Mouse (Mus musculus): ENCODE measurements at regions not wholly inside any gene's neighbourhood (a gene's known extent, or its start where the extent isn't known, plus 50 kb on each side); places are given as distances from the start of the nearest gene placed in this dataset.

GRCm38 (mm10) chr15:36347333-36347845, 660.2 kb downstream of the Zfp706 start:
- DNase-seq (ENCODE audit: low read depth) = no peak

- DNase-seq (ENCODE audit: low read depth) = no peak
These were observed 661.4 kb downstream of the Zfp706 start for GRCm38 (mm10) chr15:36346126-36346525.

- DNase-seq (ENCODE audit: low read depth) = no peak
These were observed 662.2 kb downstream of the Zfp706 start for GRCm38 (mm10) chr15:36345413-36345812.

GRCm38 (mm10) chr15:36339971-36340550, 667.5 kb downstream of the Zfp706 start:
- no peak for DNase-seq (ENCODE audit: low read depth)

- no peak for DNase-seq (ENCODE audit: low read depth)
These were observed 668.8 kb downstream of the Zfp706 start for GRCm38 (mm10) chr15:36338766-36339165.

GRCm38 (mm10) chr15:36336857-36337256, 670.7 kb downstream of the Zfp706 start:
- no peak for DNase-seq (ENCODE audit: low read depth)

GRCm38 (mm10) chr15:36335116-36335515, 672.5 kb downstream of the Zfp706 start:
- peak; percentile 27 for DNase-seq (ENCODE audit: low read depth)

GRCm38 (mm10) chr15:36334436-36335113, 673.0 kb downstream of the Zfp706 start:
- peak; percentile 30 for DNase-seq (ENCODE audit: low read depth)

GRCm38 (mm10) chr15:36333857-36334256, 673.7 kb downstream of the Zfp706 start:
- no peak for DNase-seq (ENCODE audit: low read depth)

GRCm38 (mm10) chr15:36333265-36333664, 674.3 kb downstream of the Zfp706 start:
- no peak for DNase-seq (ENCODE audit: low read depth)

Data from fibroblast of lung, adult 2 months (primary cell).